Mouse (Mus musculus) CH12.LX (cell line): ENCODE data around the gene Me1.

Experiments used
- BHLHE40 ChIP-seq: IDR thresholded peaks from 2 replicates; pipeline ENCODE4 v1.6.1; 2011; ENCODE audit warnings: mild to moderate bottlenecking, low read depth, low read length, improper control_type of control experiment
- CTCF ChIP-seq, 2 experiments: IDR thresholded peaks in 1 of 2; conservative IDR thresholded peaks in 1 of 2; 2 replicates each; pipeline ENCODE4 v1.5.1; 2011 to 2012; ENCODE audit warnings: low read depth in 2 of 2, low read length in 2 of 2, improper control_type of control experiment in 1 of 2, inconsistent platforms in 1 of 2, mild to moderate bottlenecking in 1 of 2, moderate library complexity in 1 of 2
- ELF1 ChIP-seq: IDR thresholded peaks from 2 replicates; pipeline ENCODE4 v1.6.1; 2014; ENCODE audit warnings: low read depth, mild to moderate bottlenecking, inconsistent platforms, low read length, improper control_type of control experiment
- EP300 ChIP-seq: IDR thresholded peaks from 2 replicates; pipeline ENCODE4 v1.6.1; 2011; ENCODE audit warnings: low read length, improper control_type of control experiment
- JUND ChIP-seq: conservative IDR thresholded peaks from 2 replicates; pipeline ENCODE4 v1.6.1; 2011; ENCODE audit warnings: low read depth, low read length, improper control_type of control experiment
- NELFE ChIP-seq: IDR thresholded peaks from 2 replicates; pipeline ENCODE4 v1.6.1; 2011; ENCODE audit warnings: low read depth, low read length, improper control_type of control experiment
- NRF1 ChIP-seq: IDR thresholded peaks from 2 replicates; pipeline ENCODE4 v1.6.1; 2014; ENCODE audit warnings: low read depth, mild to moderate bottlenecking, inconsistent platforms, low read length, improper control_type of control experiment, moderate library complexity
- POLR2A ChIP-seq: IDR thresholded peaks from 2 replicates; pipeline ENCODE4 v1.6.1; 2011; ENCODE audit warnings: low read depth, mild to moderate bottlenecking, improper control_type of control experiment, low read length
- POLR2AphosphoS2 ChIP-seq: IDR thresholded peaks from 2 replicates; pipeline ENCODE4 v1.6.1; 2011; ENCODE audit warnings: low read depth, low read length, improper control_type of control experiment
- TBP ChIP-seq: conservative IDR thresholded peaks from 2 replicates; pipeline ENCODE4 v1.6.1; 2011; ENCODE audit warnings: low read depth, low read length, improper control_type of control experiment
- UBTF ChIP-seq: IDR thresholded peaks from 2 replicates; pipeline ENCODE4 v1.6.1; 2012; ENCODE audit warnings: low read depth, mild to moderate bottlenecking, inconsistent platforms, low read length, improper control_type of control experiment, moderate library complexity
- USF1 ChIP-seq: IDR thresholded peaks from 2 replicates; pipeline ENCODE4 v1.6.1; 2014; ENCODE audit warnings: low read depth, mild to moderate bottlenecking, inconsistent platforms, low read length, improper control_type of control experiment
- ZNF384 ChIP-seq: IDR thresholded peaks from 2 replicates; pipeline ENCODE4 v1.6.1; 2012; ENCODE audit warnings: low read depth, low read length, improper control_type of control experiment, inconsistent platforms

- TF ChIP-seq CTCF (conservative IDR thresholded peaks at IDR 0.05 in 1 of 2, IDR thresholded peaks at IDR 0.05 in 1 of 2; ENCODE audit: low read depth in 2 of 2, low read length in 2 of 2) = no peak
- TF ChIP-seq TBP = no peak
- TF ChIP-seq NELFE = no peak
- no peak for TF ChIP-seq ELF1
- TF ChIP-seq POLR2A = no peak
- no peak for TF ChIP-seq NRF1
- no peak for TF ChIP-seq JUND
- TF ChIP-seq UBTF = no peak
- TF ChIP-seq EP300 = no peak
- TF ChIP-seq USF1 = no peak
- TF ChIP-seq BHLHE40 = no peak
- no peak for TF ChIP-seq POLR2AphosphoS2
- no peak for TF ChIP-seq ZNF384
These were observed 44.2 kb upstream of the Me1 start for GRCm38 (mm10) chr9:86739971-86740370.
